Mouse (Mus musculus) cerebellum, adult 2 months (tissue): ENCODE measurements around the gene Il1r2.

Source experiments
- CTCF ChIP-seq: fragments of 200-500 bp; IDR thresholded peaks from 2 replicates; pipeline ENCODE4 v1.5.1; 2011; ENCODE audit warnings: low read depth, mild to moderate bottlenecking, control low read depth, low read length, moderate library complexity, borderline replicate concordance; ENCODE audit not compliant: insufficient read depth
- POLR2A ChIP-seq: fragments of 200-500 bp; IDR thresholded peaks from 2 replicates; pipeline ENCODE4 v1.6.1; 2011; ENCODE audit warnings: low read length, control low read depth, borderline replicate concordance; ENCODE audit not compliant: insufficient read depth

DNA sequence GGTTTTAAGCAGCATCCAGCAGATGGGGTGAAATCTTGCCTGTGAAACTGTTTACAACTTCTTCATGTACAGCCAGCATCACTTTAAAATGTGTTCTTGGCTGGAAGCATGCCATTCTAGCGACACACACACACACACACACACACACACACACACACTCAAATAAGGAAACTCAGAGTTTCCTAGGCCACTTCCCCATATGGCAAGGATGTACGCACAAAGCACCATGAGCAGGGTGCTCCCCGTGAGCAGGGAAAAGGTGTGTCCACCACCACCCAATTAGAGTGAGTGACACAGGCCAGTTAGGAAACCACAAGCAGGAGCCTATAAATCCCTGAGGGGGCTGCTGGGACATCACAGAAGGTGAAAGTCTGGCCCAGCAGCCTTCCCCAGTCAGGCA, 10.5 kb downstream of the Il1r2 start:
- TF ChIP-seq POLR2A (no peak), CTCF (no peak)
